Mouse (Mus musculus) liver, adult 2 months (tissue): ENCODE results near the gene Kirrel2. TPM values are rescaled to one million over a fixed set of nuclear protein-coding genes. Genes with fewer than 3 reads are reported as not detected.

Experiments
- DNase-seq: peaks from one replicate; pipeline ENCODE4 v3.0.0-alpha.2; 2011; ENCODE audit warnings: low read depth, low spot score; ENCODE audit errors: extremely low read depth
- H3K27ac ChIP-seq: fragments of 200-500 bp; replicated peaks from 2 replicates; pipeline ENCODE4 v1.5.1; 2012; ENCODE audit warnings: low read depth, mild to moderate bottlenecking, control low read depth, inconsistent platforms, low read length; ENCODE audit not compliant: insufficient read depth
- H3K27me3 ChIP-seq: fragments of 200-500 bp; 2 replicates; pipeline ENCODE4 v1.6.1; 2012; ENCODE audit warnings: mild to moderate bottlenecking, moderate library complexity, low read length, inconsistent platforms; ENCODE audit not compliant: control insufficient read depth, insufficient read depth
- H3K36me3 ChIP-seq: fragments of 200-500 bp; 2 replicates; pipeline ENCODE4 v1.6.1; 2012; ENCODE audit warnings: low read length, inconsistent platforms; ENCODE audit not compliant: control insufficient read depth, insufficient read depth
- H3K4me1 ChIP-seq: fragments of 200-500 bp; 2 replicates; pipeline ENCODE4 v1.6.1; 2011; ENCODE audit warnings: low read length; ENCODE audit not compliant: control insufficient read depth, insufficient read depth
- H3K4me3 ChIP-seq: fragments of 200-500 bp; 2 replicates; pipeline ENCODE4 v1.5.1; 2011; ENCODE audit warnings: low read depth, mild to moderate bottlenecking, control low read depth, low read length, moderate library complexity; ENCODE audit not compliant: insufficient read depth
- H3K79me2 ChIP-seq: fragments of 200-500 bp; 2 replicates; pipeline ENCODE4 v1.6.1; 2012; ENCODE audit warnings: inconsistent platforms, mild to moderate bottlenecking, low read length, moderate library complexity; ENCODE audit not compliant: control insufficient read depth, insufficient read depth
- H3K9ac ChIP-seq: fragments of 200-500 bp; 2 replicates; pipeline ENCODE4 v1.6.1; 2012; ENCODE audit warnings: low read depth, mild to moderate bottlenecking, control low read depth, inconsistent platforms, low read length
- CTCF ChIP-seq: fragments of 200-500 bp; IDR thresholded peaks from 2 replicates; pipeline ENCODE4 v1.5.1; 2011; ENCODE audit warnings: low read depth, low read length, control low read depth
- POLR2A ChIP-seq: fragments of 200-500 bp; IDR thresholded peaks from 2 replicates; pipeline ENCODE4 v1.6.1; 2011; ENCODE audit warnings: low read length, control low read depth; ENCODE audit not compliant: insufficient read depth; ENCODE audit errors: extremely low read depth
- WGBS: fragments of 180-500 bp; shearing (Covaris S2); methylation state at CpG from one replicate; pipeline ENCODE4 v1.1.7; 2018; 5-methylcytosine and 5-hydroxymethylcytosine counted together
- polyA plus RNA-seq: library from polyadenylated mRNA; depleted of rRNA; stranded (reverse); fragments of >200 nt; gene quantifications from 2 replicates; pipeline ENCODE4 v1.2.3, GENCODE M21; 2012
- total RNA-seq: library from RNA; depleted of rRNA; stranded (reverse); fragments of >200 nt; gene quantifications from 2 replicates; pipeline ENCODE4 v1.2.3, GENCODE M21; 2014

Kirrel2 gene
- total and polyA plus RNA-seq, 2 experiments, result not detected

DNA sequence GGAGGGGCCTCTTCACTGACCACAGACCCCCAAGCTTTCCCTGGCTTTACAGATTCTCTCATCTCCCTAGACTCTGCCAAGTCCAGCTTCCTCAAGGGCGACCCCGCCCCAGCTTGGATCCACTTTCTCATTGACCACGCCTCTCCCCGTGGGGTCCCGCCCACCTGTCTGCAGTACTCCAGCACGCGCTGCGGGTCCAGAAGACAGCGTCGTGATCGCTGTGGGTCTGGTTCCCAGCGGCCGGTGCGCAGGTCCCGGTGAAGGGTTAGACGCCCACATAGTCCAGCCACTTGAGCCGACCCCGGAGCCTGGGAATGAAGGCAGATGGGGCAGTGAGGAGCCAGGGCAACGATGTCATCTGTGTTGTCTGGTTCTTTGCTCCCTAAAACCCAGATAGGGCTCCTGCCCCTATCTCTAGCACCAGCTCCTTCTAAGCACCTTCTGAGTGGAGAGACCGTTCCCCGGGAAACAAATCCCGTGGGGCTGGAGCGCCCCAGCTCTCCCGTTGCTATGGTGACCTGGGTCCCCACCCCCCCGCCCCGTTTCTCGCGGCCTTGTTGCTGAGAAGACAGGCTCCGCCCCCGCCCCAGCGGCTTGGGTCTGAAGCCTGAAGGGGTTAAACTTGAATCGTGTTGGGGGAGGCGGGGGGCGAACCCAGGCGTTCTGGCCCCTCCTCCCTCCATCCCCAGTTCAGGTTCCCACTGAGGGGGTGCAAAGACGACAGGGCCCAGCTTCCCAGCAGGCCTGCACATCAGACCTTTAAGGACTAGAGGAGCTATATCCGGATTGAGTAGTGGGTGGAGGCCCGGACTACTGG, 13.1 kb downstream of the Kirrel2 start:
- TF ChIP-seq POLR2A (no peak), CTCF (no peak)
- no peak for DNase-seq
- WGBS, result 2% methylated on average over 38 of the region's 38 CpGs

GRCm38 (mm10) chr7:30443696-30444095, 13.8 kb downstream of the Kirrel2 start:
- Histone ChIP-seq H3K9ac (no peak overlapping the region), H3K27me3 (peaks cover 11% of the 10 kb centered on the region), H3K27ac (no peak overlapping the region), H3K4me3 (no peak overlapping the region), H3K4me1 (no peaks in the 10 kb centered on the region), H3K36me3 (no peaks in the 10 kb centered on the region), H3K79me2 (no peaks in the 10 kb centered on the region)
- DNase-seq, result no peak
- WGBS, result 39% methylated on average over 9 of the region's 9 CpGs
- no peak for TF ChIP-seq CTCF
- no peak for TF ChIP-seq POLR2A

More for the DNA sequence above, 13.1 kb downstream of the Kirrel2 start:
- H3K79me2 ChIP-seq, result no peaks in the 10 kb centered on the region
- no peak overlapping the region for H3K27ac ChIP-seq
- H3K36me3 ChIP-seq, result no peaks in the 10 kb centered on the region
- no peaks in the 10 kb centered on the region for H3K4me1 ChIP-seq
- H3K9ac ChIP-seq, result no peak overlapping the region
- H3K27me3 ChIP-seq, result peaks cover 11% of the 10 kb centered on the region
- no peak overlapping the region; the same call in 1 of the 2 replicates for H3K4me3 ChIP-seq

- Histone ChIP-seq H3K36me3 (no peaks in the 10 kb centered on the region), H3K4me1 (no peaks in the 10 kb centered on the region), H3K9ac (no peak overlapping the region), H3K4me3 (no peak overlapping the region), H3K79me2 (no peaks in the 10 kb centered on the region), H3K27ac (no peak overlapping the region), H3K27me3 (peaks cover 8% of the 10 kb centered on the region)
- TF ChIP-seq CTCF (peak; percentile 94), POLR2A (no peak)
- WGBS, result 31% methylated on average over 5 of the region's 5 CpGs
- peak; percentile 32 for DNase-seq
Measured at GRCm38 (mm10) chr7:30440697-30441096, 16.8 kb downstream of the Kirrel2 start.

DNA sequence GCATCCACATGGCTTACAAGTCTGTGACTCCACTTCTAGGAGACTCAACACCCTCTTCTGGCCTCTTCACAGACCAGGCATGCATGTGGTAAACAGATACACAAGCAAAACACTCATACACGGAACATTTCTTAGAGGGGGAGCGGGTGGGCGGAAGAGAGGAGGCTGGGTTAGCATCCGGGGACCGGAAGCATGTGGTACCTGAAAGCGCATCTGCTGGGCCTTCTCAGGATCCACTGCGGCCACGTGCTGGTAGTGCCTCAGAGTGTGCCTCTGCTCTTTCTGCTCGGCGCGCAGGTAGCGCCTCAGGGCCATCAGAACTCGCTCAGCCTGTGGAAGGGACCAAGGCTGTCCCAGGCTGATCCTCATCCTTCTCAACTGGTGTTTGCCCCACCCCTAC, 17.8 kb downstream of the Kirrel2 start:
- no peak for TF ChIP-seq CTCF
- TF ChIP-seq POLR2A, result no peak
- H3K36me3 ChIP-seq, result no peaks in the 10 kb centered on the region
- H3K27ac ChIP-seq, result no peak overlapping the region
- H3K27me3 ChIP-seq, result peaks cover 7% of the 10 kb centered on the region
- H3K79me2 ChIP-seq, result no peaks in the 10 kb centered on the region
- no peak overlapping the region for H3K4me3 ChIP-seq
- no peak overlapping the region for H3K9ac ChIP-seq
- no peaks in the 10 kb centered on the region for H3K4me1 ChIP-seq
- no peak for DNase-seq
- 89% methylated on average over 13 of the region's 13 CpGs for WGBS

GRCm38 (mm10) chr7:30436879-30437278, 20.6 kb downstream of the Kirrel2 start:
- no peak overlapping the region for H3K27ac ChIP-seq
- TF ChIP-seq CTCF (no peak), POLR2A (no peak)
- H3K36me3 ChIP-seq, result no peaks in the 10 kb centered on the region
- no peaks in the 10 kb centered on the region for H3K27me3 ChIP-seq
- no peak overlapping the region for H3K9ac ChIP-seq
- no peaks in the 10 kb centered on the region for H3K4me1 ChIP-seq
- WGBS, result 64% methylated on average over 10 of the region's 10 CpGs
- no peak overlapping the region for H3K4me3 ChIP-seq
- no peak for DNase-seq
- no peaks in the 10 kb centered on the region for H3K79me2 ChIP-seq

DNA sequence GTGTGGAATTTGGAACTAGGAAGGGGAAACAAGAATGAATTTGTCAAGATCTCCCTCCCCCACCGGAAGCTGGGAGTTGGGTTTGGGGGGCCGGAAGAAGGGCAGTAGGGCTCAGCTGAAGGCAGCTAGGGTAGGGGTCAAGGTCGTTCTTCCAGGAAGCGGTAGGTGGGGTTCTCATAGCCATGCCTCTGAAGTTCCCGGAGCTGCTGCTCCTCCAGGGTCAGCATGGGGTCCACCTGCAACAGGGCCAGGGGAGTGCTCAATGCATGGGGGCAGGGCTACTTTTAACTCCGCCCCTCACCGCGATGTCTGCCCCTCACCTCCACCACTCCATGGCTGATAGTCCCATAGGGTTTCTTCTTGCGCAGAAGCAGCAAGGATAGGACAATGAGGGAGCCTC, 22.3 kb downstream of the Kirrel2 start:
- Histone ChIP-seq H3K4me1 (no peaks in the 10 kb centered on the region), H3K79me2 (no peaks in the 10 kb centered on the region), H3K27ac (no peak overlapping the region), H3K9ac (no peak overlapping the region), H3K4me3 (no peak overlapping the region), H3K27me3 (no peaks in the 10 kb centered on the region), H3K36me3 (no peaks in the 10 kb centered on the region)
- TF ChIP-seq CTCF (no peak), POLR2A (no peak)
- no peak for DNase-seq
- WGBS, result 62% methylated on average over 9 of the region's 9 CpGs
